Comparison of ENCODE assay signal across 8 mouse cellular contexts in the genomic region with DNA sequence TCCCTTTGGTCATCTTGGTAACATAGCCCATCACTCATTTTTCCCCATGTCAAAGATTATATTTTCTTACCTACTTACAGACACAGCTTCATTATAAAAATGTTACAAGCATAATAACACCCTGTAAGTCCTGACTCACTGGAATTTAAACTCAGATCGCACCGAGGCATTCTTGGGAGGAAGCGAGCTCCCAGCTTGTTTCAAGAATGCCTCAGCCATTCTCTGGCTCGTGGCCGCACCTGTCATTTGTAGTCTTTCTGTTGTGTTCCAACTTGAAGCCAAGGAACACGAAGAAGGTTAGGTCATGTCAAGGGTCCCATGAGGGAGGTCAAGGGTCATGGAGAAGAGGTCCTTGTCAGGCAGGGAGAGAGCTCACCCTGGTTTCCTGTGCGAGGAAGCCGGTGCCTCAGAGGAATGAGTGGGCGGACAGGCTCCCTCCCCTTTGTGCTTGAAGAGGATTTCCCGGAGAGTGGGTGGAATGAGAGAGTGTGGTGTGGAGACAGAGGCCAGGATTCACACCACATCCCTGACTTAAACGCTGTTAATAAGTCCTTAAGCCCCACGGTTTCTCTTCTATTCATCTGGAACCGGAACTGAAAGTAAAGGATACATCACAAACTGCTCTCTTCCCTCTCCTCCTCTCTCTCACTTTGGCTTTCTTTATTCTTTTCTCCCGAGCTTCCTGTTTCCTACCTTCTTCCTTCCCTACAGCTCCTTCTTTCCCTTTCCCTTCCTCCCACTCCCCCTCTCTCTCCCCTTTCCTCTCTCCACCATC.
DNase-seq lines count a peak whose midpoint lies in the region; ATAC-seq and TF ChIP-seq lines count a peak whose summit lies in the region.

No protein-coding gene starts in this region.

- H3K9me3 ChIP-seq in liver, embryonic 13.5 days (replicated peaks) = no peaks in the 10 kb centered on the region
- no peaks in the 10 kb centered on the region for H3K9me3 ChIP-seq in intestine, embryonic 15.5 days
- H3K9me3 ChIP-seq in forebrain, embryonic 15.5 days = no peaks in the 10 kb centered on the region

- 0 out of 2 replicates have a peak overlapping the region, but pooled peaks have one; percentile 6 for H3K4me2 ChIP-seq in liver, embryonic 13.5 days
- H3K4me2 ChIP-seq in intestine, embryonic 15.5 days (replicated peaks) = peak overlapping the region; percentile 17; the same call in 1 of the 2 replicates
- no peak overlapping the region for H3K4me2 ChIP-seq in forebrain, embryonic 15.5 days (replicated peaks)

- no peak for TF ChIP-seq POLR2A in cortical plate, adult 2 months (IDR thresholded peaks at IDR 0.05; ENCODE audit: extremely low read depth, insufficient read depth, low read length)

- no peak for TF ChIP-seq CTCF in cortical plate, adult 2 months (IDR thresholded peaks at IDR 0.05; ENCODE audit: extremely low read depth, insufficient read depth, low read length)

- no peaks in the 10 kb centered on the region for H3K27me3 ChIP-seq in liver, embryonic 13.5 days
- H3K27me3 ChIP-seq in intestine, embryonic 15.5 days (replicated peaks) = no peaks in the 10 kb centered on the region
- H3K27me3 ChIP-seq in forebrain, embryonic 15.5 days = no peaks in the 10 kb centered on the region

- H3K9ac ChIP-seq in liver, embryonic 13.5 days = no peak overlapping the region
- no peak overlapping the region for H3K9ac ChIP-seq in intestine, embryonic 15.5 days
- no peak overlapping the region for H3K9ac ChIP-seq in forebrain, embryonic 15.5 days (replicated peaks)

- no peak for ATAC-seq in liver, embryonic 13.5 days (ENCODE audit: low read depth)
- no peak for ATAC-seq in intestine, embryonic 15.5 days
- ATAC-seq in megakaryocyte, adult 5-6 weeks (ENCODE audit: poor library complexity, severe bottlenecking) = peak; percentile 69
- ATAC-seq in forebrain, embryonic 15.5 days (replicated peaks) = no peak
- ATAC-seq in megakaryocyte-erythroid progenitor cell, adult 5-6 weeks (replicated peaks; ENCODE audit: low FRiP score, low TSS enrichment, poor library complexity, severe bottlenecking) = no peak

- DNase-seq in liver, embryonic 13.5 days = no peak
- DNase-seq in liver = no peak
- no peak for DNase-seq in spleen, postnatal 10 days (ENCODE audit: low spot score in 2 of 2)

- no peaks in the 10 kb centered on the region; the same call in none of the 2 replicates for H3K4me1 ChIP-seq in liver, embryonic 13.5 days (replicated peaks)
- H3K4me1 ChIP-seq in cortical plate, adult 2 months (ENCODE audit: control insufficient read depth, insufficient read depth, low read length) = no peaks in the 10 kb centered on the region
- H3K4me1 ChIP-seq in intestine, embryonic 15.5 days (replicated peaks) = 0 out of 2 replicates have a peak, but pooled peaks cover 3% of the 10 kb centered on the region
- no peaks in the 10 kb centered on the region for H3K4me1 ChIP-seq in forebrain, embryonic 15.5 days

- H3K36me3 ChIP-seq in liver, embryonic 13.5 days = no peaks in the 10 kb centered on the region
- no peaks in the 10 kb centered on the region for H3K36me3 ChIP-seq in intestine, embryonic 15.5 days
- no peaks in the 10 kb centered on the region for H3K36me3 ChIP-seq in forebrain, embryonic 15.5 days

- no peak overlapping the region for H3K27ac ChIP-seq in liver, embryonic 13.5 days
- no peak overlapping the region for H3K27ac ChIP-seq in cortical plate, adult 2 months (ENCODE audit: insufficient read depth, low read length)
- H3K27ac ChIP-seq in intestine, embryonic 15.5 days = no peak overlapping the region
- no peak overlapping the region for H3K27ac ChIP-seq in forebrain, embryonic 15.5 days (replicated peaks)

- WGBS in liver, embryonic 13.5 days (ENCODE audit: insufficient replicate concordance) = 26% methylated on average over 14 of the region's 14 CpGs
- WGBS in intestine, embryonic 15.5 days = 39% methylated on average over 14 of the region's 14 CpGs
- 61% methylated on average over 14 of the region's 14 CpGs for WGBS in forebrain, embryonic 15.5 days

- H3K4me3 ChIP-seq in liver, embryonic 13.5 days (replicated peaks) = no peak overlapping the region
- H3K4me3 ChIP-seq in cortical plate, adult 2 months (ENCODE audit: insufficient read depth, low read length) = 0 out of 2 replicates have a peak overlapping the region, but pooled peaks have one; percentile 1
- no peak overlapping the region for H3K4me3 ChIP-seq in intestine, embryonic 15.5 days (replicated peaks)
- H3K4me3 ChIP-seq in forebrain, embryonic 15.5 days = no peak overlapping the region
